Mouse (Mus musculus) intestine, embryonic 16.5 days (tissue): ENCODE measurements around the gene Atxn7l3. TPM values are rescaled to one million over a fixed set of nuclear protein-coding genes. Genes with fewer than 3 reads are reported as not detected.
"Not testable (repeated sequence)": the region's sequence is repeated elsewhere in the genome, so short reads cannot be mapped to it uniquely, and the experiment has no call there.

Experiments
- ATAC-seq: fragments of 200-750 bp; cut with Nextera tagmentation; 2 replicates; pipeline ENCODE4 v1.8.0; 2017; ENCODE audit warnings: moderate TSS enrichment, moderate library complexity
- H3K27ac ChIP-seq: fragments of 300-500 bp; sonication (generic); 2 replicates; pipeline ENCODE4 v1.5.1; 2014; ENCODE audit warnings: mild to moderate bottlenecking, low read length
- H3K27me3 ChIP-seq: fragments of 300-500 bp; sonication (generic); replicated peaks from 2 replicates; pipeline ENCODE4 v1.6.1; 2014; ENCODE audit warnings: low read length, control low read depth, mixed read lengths; ENCODE audit not compliant: control insufficient read depth, insufficient read depth
- H3K36me3 ChIP-seq: fragments of 300-500 bp; sonication (generic); 2 replicates; pipeline ENCODE4 v1.6.1; 2014; ENCODE audit warnings: low read length, control low read depth; ENCODE audit not compliant: control insufficient read depth, insufficient read depth
- H3K4me1 ChIP-seq: fragments of 300-500 bp; sonication (generic); 2 replicates; pipeline ENCODE4 v1.6.1; 2014; ENCODE audit warnings: low read length, control low read depth, mixed read lengths; ENCODE audit not compliant: control insufficient read depth, insufficient read depth
- H3K4me2 ChIP-seq: fragments of 300-500 bp; sonication (generic); 2 replicates; pipeline ENCODE4 v1.6.1; 2014; ENCODE audit warnings: low read depth, low read length, control low read depth
- H3K4me3 ChIP-seq: fragments of 300-500 bp; sonication (generic); 2 replicates; pipeline ENCODE4 v1.5.1; 2014; ENCODE audit warnings: mild to moderate bottlenecking, low read length
- H3K9ac ChIP-seq: fragments of 300-500 bp; sonication (generic); 2 replicates; pipeline ENCODE4 v1.6.1; 2014; ENCODE audit warnings: low read depth, low read length
- H3K9me3 ChIP-seq: fragments of 300-500 bp; sonication (generic); 2 replicates; pipeline ENCODE4 v1.6.1; 2016; ENCODE audit warnings: low read length, control low read depth; ENCODE audit not compliant: control insufficient read depth
- WGBS: fragments of 180-500 bp; shearing (Covaris S2); extraction: QIAGEN DNeasy Blood & Tissue Kit; methylation state at CpG from one replicate; pipeline ENCODE4 v1.1.7; 2014; 5-methylcytosine and 5-hydroxymethylcytosine counted together
- polyA plus RNA-seq: library from polyadenylated mRNA; unstranded; fragments of >200 nt; fragmentation: Nextera tagmentation; extraction: Ambion mirVana; gene quantifications from 2 replicates; pipeline ENCODE4 v1.2.1, GENCODE M21; 2015

Gene Atxn7l3
- polyA plus RNA-seq, 1 experiment from 2014 or later: 8.8 TPM

DNA sequence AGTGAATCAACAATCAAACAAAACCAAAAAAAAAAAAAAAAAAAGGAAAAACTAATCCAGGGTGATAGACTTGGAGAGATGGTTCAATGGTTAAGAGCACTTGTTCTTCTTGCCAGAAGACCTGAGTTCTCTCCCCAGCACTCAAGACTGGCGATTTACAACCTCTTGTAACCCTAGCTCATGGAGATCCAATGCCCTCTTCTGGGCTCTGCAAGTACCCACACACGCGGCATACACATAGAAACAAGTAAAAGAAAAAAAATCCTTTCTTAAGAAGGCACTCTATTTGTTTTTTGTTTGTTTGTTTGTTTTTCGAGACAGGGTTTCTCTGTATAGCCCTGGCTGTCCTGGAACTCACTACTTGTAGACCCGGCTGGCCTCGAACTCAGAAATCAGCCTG, 12.5 kb downstream of the Atxn7l3 start:
- no peaks in the 10 kb centered on the region for H3K27me3 ChIP-seq
- H3K4me3 ChIP-seq: peak overlapping the region; percentile 65
- no peak overlapping the region for H3K27ac ChIP-seq
- peaks cover 12% of the 10 kb centered on the region for H3K4me1 ChIP-seq
- H3K9ac ChIP-seq: no peak overlapping the region
- peaks cover 12% of the 10 kb centered on the region for H3K36me3 ChIP-seq
- WGBS: 89% methylated on average over 6 of the region's 6 CpGs
- H3K9me3 ChIP-seq: no peaks in the 10 kb centered on the region
- H3K4me2 ChIP-seq: peak overlapping the region; percentile 45; the same call in 1 of the 2 replicates
- ATAC-seq: 0 out of 2 replicates have a peak, but pooled peaks have one; percentile 15

DNA sequence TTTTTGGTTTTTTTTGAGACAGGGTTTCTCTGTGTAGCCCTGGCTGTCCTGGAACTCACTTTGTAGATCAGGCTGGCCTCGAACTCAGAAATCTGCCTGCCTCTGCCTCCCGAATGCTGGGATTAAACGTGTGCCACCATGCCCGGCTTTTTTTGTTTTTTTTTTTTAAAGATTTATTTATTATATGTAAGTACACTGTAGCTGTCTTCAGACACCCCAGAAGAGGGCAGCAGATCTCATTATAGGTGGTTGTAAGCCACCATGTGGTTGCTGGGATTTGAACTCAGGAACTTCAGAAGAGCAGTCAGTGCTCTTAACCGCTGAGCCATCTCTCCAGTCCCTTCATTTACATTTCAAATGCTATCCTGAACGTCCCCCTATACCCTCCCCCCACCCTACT, 16.2 kb downstream of the Atxn7l3 start:
- H3K27me3 ChIP-seq, H3K4me3 ChIP-seq, H3K36me3 ChIP-seq, H3K4me1 ChIP-seq, H3K9ac ChIP-seq, ATAC-seq, H3K9me3 ChIP-seq, H3K4me2 ChIP-seq, H3K27ac ChIP-seq: not testable (repeated sequence)
- 66% methylated on average over 6 of the region's 6 CpGs for WGBS

DNA sequence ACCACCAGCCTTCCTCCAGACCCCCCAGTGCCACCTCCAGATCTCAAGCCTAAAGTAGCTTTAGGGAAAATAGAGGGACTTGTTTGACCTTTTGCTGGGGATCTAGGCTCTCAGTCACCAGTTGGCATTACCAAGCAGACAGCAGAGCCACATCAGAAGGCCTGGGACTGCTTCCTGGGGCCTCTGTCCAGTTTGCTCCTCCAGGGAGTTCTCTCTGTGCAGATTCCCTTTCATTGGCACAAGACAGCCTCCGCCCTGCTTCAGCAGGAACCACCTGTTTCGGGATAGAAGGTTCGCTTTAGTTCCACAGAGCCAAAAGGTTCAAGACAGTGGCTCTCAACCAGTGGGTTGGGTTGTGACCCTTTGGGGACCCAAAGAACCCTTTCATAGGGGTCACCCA, 16.8 kb downstream of the Atxn7l3 start:
- Histone ChIP-seq H3K36me3 (no peaks in the 10 kb centered on the region), H3K4me3 (no peak overlapping the region), H3K27ac (no peak overlapping the region), H3K4me1 (peaks cover 10% of the 10 kb centered on the region), H3K9me3 (no peaks in the 10 kb centered on the region), H3K9ac (no peak overlapping the region), H3K4me2 (no peak overlapping the region), H3K27me3 (no peaks in the 10 kb centered on the region)
- WGBS: 86% methylated on average over 3 of the region's 3 CpGs
- no peak for ATAC-seq

DNA sequence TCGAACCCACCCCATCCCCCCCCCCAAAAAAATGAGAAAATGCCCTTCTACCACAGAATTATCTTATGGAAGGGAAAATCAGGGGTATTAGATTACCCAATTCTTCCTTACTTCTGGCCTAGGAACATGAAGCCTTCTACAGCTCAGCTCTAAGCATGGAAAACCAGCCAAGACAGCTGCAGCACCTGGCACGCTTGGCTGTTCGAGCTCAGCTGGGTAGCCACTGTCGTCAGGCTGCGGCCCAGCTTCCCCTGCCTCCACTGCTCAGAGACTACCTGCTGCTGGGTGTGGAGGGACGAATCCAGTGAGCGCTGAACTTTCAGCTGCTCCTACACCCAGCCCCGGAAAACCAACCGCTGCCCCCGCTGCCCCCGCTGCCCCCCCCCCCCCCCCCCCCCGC, 18.7 kb downstream of the Atxn7l3 start:
- H3K9ac ChIP-seq: no peak overlapping the region
- no peak for ATAC-seq
- H3K4me2 ChIP-seq: no peak overlapping the region
- 70% methylated on average over 10 of the region's 12 CpGs for WGBS
- H3K9me3 ChIP-seq: no peaks in the 10 kb centered on the region
- H3K36me3 ChIP-seq: no peaks in the 10 kb centered on the region
- no peaks in the 10 kb centered on the region for H3K27me3 ChIP-seq
- H3K4me3 ChIP-seq: no peak overlapping the region
- peaks cover 10% of the 10 kb centered on the region for H3K4me1 ChIP-seq
- no peak overlapping the region for H3K27ac ChIP-seq

DNA sequence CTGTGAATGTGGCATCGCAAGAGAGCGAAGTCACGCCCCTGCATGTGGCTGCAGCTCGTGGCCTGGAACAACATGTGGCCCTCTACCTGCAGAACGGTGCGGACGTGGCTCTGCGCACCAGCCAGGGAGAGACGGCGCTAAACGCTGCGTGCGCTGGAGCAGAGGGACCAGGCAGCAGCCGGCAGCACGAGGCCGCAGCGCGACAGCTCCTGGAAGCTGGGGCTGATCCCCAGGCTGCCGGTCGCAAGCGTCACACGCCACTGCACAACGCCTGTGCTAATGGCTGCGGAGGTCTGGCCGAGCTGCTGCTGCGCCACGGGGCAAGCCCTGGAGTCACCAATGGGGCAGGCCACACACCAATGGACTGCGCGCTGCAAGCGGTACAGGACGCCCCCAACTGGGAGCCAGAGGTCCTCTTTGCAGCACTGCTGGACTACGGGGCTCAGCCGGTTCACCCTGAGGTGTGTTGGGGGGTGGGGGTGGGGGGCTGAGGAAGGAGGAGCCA, 20.0 kb downstream of the Atxn7l3 start:
- H3K27ac ChIP-seq: no peak overlapping the region
- H3K27me3 ChIP-seq: no peaks in the 10 kb centered on the region
- peak overlapping the region; percentile 42 for H3K4me3 ChIP-seq
- H3K36me3 ChIP-seq: no peaks in the 10 kb centered on the region
- ATAC-seq: peak; percentile 82
- no peaks in the 10 kb centered on the region for H3K9me3 ChIP-seq
- H3K4me1 ChIP-seq: peaks cover 10% of the 10 kb centered on the region
- peak overlapping the region; percentile 90 for H3K4me2 ChIP-seq
- peak overlapping the region; percentile 69 for H3K9ac ChIP-seq
- 2% methylated on average over 33 of the region's 33 CpGs for WGBS

DNA sequence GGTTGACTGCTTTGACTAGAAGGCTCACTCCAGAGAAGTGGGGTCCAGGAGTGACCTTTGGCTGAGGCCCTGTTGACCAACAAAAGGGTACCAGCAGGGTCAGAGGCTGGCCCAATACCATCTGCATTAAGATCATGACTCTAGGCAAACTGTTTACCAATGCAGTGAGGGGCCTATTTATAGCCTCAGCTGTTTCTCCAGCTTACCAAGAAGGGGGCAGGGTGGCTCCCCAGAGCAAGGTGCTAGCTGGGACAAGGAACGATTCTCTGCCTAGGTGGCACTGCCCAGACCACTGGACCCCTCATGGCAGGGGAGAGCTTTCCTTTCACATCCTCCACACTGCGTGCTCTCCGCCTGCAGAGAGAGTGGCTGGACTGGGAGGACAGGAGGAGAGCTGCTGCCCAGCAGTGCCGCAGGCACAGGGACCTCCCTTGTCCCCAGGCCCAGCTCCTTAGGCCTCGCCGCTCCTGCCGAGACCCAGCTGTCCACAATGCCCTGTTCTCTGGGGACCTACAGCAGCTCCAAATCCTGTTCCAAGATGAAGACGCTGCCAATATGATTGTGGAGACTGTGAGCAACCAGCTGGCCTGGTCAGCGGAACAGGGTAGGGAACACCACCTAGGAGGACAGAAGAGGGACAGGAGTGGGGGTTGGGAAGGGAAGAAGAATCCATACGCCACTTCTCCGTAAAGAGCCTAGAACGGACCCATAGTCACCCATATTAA, 27.7 kb downstream of the Atxn7l3 start, which contains the start of gene Asb16:
Gene Asb16, plus strand, starts transcription at position 224 of the 725 bp plus-strand sequence.
- WGBS: 89% methylated on average over 12 of the region's 12 CpGs
- H3K27ac ChIP-seq: no peak within 1 kb of the TSS
- peak within 1 kb of the TSS; percentile 19; the same call in 1 of the 2 replicates for H3K9ac ChIP-seq
- H3K27me3 ChIP-seq: no peaks in the 10 kb centered on the region
- no peak within 1 kb of the TSS for H3K4me2 ChIP-seq
- 0 out of 2 replicates have a peak, but pooled peaks cover 4% of the 10 kb centered on the region for H3K36me3 ChIP-seq
- peaks cover 5% of the 10 kb centered on the region for H3K4me1 ChIP-seq
- H3K9me3 ChIP-seq: no peaks in the 10 kb centered on the region
- no peak within 1 kb of the TSS for H3K4me3 ChIP-seq
- ATAC-seq: no peak

DNA sequence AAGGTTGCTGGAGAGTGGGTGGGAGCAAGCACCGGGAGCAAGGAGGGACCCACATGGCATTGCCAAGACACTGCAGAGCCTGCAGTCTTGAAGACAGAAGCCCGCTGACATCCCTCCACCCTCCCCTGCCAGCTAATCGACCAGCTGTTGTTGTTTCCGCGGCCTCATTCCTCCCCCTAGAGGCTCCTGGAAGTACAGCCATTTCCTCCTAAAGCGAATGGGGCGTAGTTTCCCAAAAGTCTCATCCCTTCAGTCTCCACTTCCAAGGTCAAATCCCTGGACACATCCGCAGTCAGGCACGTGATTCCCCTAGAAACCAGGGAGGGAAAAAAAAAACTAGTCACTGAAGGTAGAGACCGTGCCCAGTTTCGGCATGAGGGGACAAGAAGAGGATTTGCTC, 29.0 kb downstream of the Atxn7l3 start:
- H3K36me3 ChIP-seq: peaks cover 7% of the 10 kb centered on the region; the same call in 1 of the 2 replicates
- H3K27ac ChIP-seq: no peak overlapping the region
- no peak overlapping the region for H3K4me2 ChIP-seq
- no peaks in the 10 kb centered on the region for H3K27me3 ChIP-seq
- 5% methylated on average over 11 of the region's 11 CpGs for whole genome bisulfite sequencing
- H3K9me3 ChIP-seq: no peaks in the 10 kb centered on the region
- peaks cover 5% of the 10 kb centered on the region for H3K4me1 ChIP-seq
- no peak overlapping the region for H3K4me3 ChIP-seq
- H3K9ac ChIP-seq: peak overlapping the region; percentile 19; the same call in 1 of the 2 replicates
- peak; percentile 58 for ATAC-seq

DNA sequence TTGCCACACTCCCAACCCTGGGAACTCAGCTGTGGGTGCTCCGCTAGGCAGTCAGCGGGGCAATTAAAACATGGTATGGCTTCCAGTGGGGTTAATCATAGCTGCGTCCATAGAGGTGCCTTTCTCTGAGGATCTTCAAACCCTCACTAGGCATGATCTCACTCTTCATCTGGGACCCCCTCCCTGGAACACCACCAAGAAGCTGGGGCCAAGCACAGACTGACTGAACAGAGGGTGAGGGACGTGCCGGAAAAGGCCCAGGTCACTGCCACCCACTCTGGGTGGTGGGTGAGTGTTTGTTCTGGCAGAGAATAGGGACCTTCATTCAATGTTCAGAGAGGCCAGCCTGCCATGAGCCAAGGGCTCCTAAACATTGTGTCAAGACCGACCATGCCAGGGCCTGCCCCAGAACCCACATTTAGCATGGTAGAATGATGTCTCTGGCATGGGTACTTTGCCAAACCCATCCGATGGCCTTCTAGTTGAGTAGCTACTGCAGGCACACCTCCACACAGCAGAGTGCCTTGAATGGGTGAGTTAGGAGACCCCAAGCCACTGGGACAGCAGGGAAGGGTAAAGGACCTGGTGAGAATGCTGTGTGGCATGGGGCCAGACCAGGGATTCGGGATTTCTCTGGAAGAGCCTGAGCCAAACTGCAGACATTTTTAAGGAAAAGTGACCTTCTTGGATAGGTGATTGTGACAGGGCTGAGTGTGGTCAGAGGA, 29.6 kb downstream of the Atxn7l3 start:
- H3K27ac ChIP-seq: no peak overlapping the region
- H3K9me3 ChIP-seq: no peaks in the 10 kb centered on the region
- H3K27me3 ChIP-seq: no peaks in the 10 kb centered on the region
- peaks cover 13% of the 10 kb centered on the region; the same call in 1 of the 2 replicates for H3K36me3 ChIP-seq
- no peak overlapping the region for H3K4me3 ChIP-seq
- ATAC-seq: 0 out of 2 replicates have a peak, but pooled peaks have one; percentile 7
- no peak overlapping the region for H3K4me2 ChIP-seq
- 91% methylated on average over 8 of the region's 8 CpGs for WGBS
- no peak overlapping the region for H3K9ac ChIP-seq
- peaks cover 5% of the 10 kb centered on the region for H3K4me1 ChIP-seq

DNA sequence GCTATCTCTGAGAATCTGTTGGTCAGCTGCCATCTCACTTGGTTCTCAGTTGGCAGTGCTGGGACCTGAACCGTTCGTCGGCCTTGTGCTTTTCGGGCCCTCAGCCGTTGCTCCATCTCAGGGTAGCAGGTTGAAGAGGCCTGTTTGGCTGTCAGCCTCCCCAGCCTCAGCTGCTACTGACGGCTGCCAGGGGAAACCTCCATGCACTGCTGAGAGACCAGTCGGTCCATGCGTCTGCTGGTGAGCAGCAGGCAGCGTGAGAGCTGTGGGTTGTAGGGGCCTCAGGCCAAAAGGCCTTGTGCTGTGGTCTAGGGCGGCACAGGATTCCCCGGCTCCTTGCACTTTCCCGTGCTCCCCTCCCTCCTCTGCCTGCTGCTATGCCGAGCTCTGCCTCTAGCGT, 30.6 kb downstream of the Atxn7l3 start:
- no peak overlapping the region for H3K27ac ChIP-seq
- peak; percentile 15; the same call in 1 of the 2 replicates for ATAC-seq
- WGBS: 61% methylated on average over 14 of the region's 14 CpGs
- no peak overlapping the region for H3K4me3 ChIP-seq
- no peaks in the 10 kb centered on the region for H3K27me3 ChIP-seq
- no peak overlapping the region for H3K9ac ChIP-seq
- peaks cover 13% of the 10 kb centered on the region; the same call in 1 of the 2 replicates for H3K36me3 ChIP-seq
- H3K4me1 ChIP-seq: peaks cover 5% of the 10 kb centered on the region
- H3K4me2 ChIP-seq: no peak overlapping the region
- no peaks in the 10 kb centered on the region for H3K9me3 ChIP-seq
